Mouse (Mus musculus) megakaryocyte, embryonic 14.5 days (primary cell): ENCODE data around the gene Ust.

ENCODE experiments used
- FLI1 ChIP-seq: IDR thresholded peaks from 2 replicates; pipeline ENCODE4 v1.6.1; 2012; ENCODE audit warnings: low read length, inconsistent platforms, mixed read lengths
- GATA1 ChIP-seq: IDR thresholded peaks from 3 replicates; pipeline ENCODE4 v1.6.1; 2012; ENCODE audit warnings: mixed read lengths, low read length, inconsistent platforms, borderline replicate concordance

DNA sequence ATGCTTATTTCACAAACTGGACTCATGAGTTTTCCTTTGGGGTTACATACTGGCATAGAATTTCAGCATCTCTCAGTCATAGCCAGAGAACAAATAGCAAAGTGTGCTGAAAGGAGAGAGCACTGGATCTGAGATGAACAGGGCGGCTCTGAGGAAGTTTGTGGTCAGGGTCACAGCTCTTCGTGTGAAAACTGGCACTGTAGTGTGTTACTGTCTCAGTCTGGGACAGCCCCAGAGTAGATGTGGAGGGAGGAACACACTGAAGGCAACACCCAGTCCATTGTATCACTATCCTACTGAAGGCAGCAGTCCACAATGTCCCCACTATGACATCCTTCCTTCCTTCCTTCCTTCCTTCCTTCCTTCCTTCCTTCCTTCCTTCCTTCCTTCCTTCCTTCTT is 321.0 kb downstream of the Ust start:
- TF ChIP-seq FLI1 = no peak
- no peak for TF ChIP-seq GATA1
